Mouse (Mus musculus) spleen, adult 2 months (tissue): ENCODE data around the gene Ube2m. TPM values are rescaled to one million over a fixed set of nuclear protein-coding genes. Genes with fewer than 3 reads are reported as not detected.

Source experiments
- DNase-seq, 2 experiments: peaks; one replicate each; pipeline versions ENCODE4 v3.0.0 to v3.0.0-alpha.2; 2012 to 2021; ENCODE audit warnings: low spot score in 2 of 2, low read depth in 1 of 2
- H3K27ac ChIP-seq: fragments of 200-500 bp; 2 replicates; pipeline ENCODE4 v1.5.1; 2012; ENCODE audit warnings: low read length, inconsistent platforms; ENCODE audit not compliant: insufficient read depth
- H3K27me3 ChIP-seq: fragments of 200-500 bp; 2 replicates; pipeline ENCODE4 v1.6.1; 2012; ENCODE audit warnings: mild to moderate bottlenecking, moderate library complexity, low read length, inconsistent platforms; ENCODE audit not compliant: control insufficient read depth, insufficient read depth
- H3K36me3 ChIP-seq: fragments of 200-500 bp; 2 replicates; pipeline ENCODE4 v1.6.1; 2012; ENCODE audit warnings: mild to moderate bottlenecking, low read length, inconsistent platforms; ENCODE audit not compliant: control insufficient read depth, insufficient read depth
- H3K4me1 ChIP-seq: fragments of 200-500 bp; 2 replicates; pipeline ENCODE4 v1.6.1; 2011; ENCODE audit warnings: inconsistent platforms; ENCODE audit not compliant: control insufficient read depth, insufficient read depth, insufficient read length
- H3K4me3 ChIP-seq: fragments of 200-500 bp; 2 replicates; pipeline ENCODE4 v1.5.1; 2011; ENCODE audit warnings: mild to moderate bottlenecking, inconsistent platforms; ENCODE audit not compliant: insufficient read depth, insufficient read length; ENCODE audit errors: extremely low read depth
- CTCF ChIP-seq: fragments of 200-500 bp; IDR thresholded peaks from 2 replicates; pipeline ENCODE4 v1.5.1; 2011; ENCODE audit warnings: mild to moderate bottlenecking, inconsistent platforms; ENCODE audit not compliant: insufficient read depth, insufficient read length, insufficient replicate concordance; ENCODE audit errors: extremely low read depth
- POLR2A ChIP-seq: fragments of 200-500 bp; IDR thresholded peaks from 2 replicates; pipeline ENCODE4 v1.6.1; 2011; ENCODE audit warnings: low read depth, low read length, inconsistent platforms
- WGBS: fragments of 180-500 bp; shearing (Covaris S2); methylation state at CpG from one replicate; pipeline ENCODE4 v1.1.7; 2018; 5-methylcytosine and 5-hydroxymethylcytosine counted together
- polyA plus RNA-seq: library from polyadenylated mRNA; depleted of rRNA; stranded (reverse); fragments of >200 nt; gene quantifications from 2 replicates; pipeline ENCODE4 v1.2.3, GENCODE M21; 2012

The Ube2m gene
- polyA plus RNA-seq, 1 experiment, result 62.7 TPM

DNA sequence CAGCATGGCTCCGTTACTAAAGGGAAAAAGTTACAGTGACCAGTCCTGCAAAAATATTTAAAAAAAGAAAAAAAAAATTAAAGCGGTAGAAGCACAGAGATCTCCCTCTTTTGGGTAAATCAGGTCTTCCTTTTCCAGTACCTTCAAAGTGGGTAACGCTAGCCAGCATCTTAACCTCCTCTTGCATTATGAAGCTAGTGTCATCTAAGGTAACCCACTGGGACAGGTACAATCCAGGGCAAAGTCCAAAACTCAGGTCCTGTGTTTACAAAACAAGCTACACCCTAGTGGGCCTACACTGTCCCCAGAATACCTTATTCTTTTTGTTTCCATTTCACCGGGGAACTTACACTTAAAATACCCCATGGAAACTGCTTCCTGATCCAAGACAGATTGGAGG, 24.4 kb downstream of the Ube2m start:
- DNase-seq, result no peak
- Histone ChIP-seq H3K27me3 (no peaks in the 10 kb centered on the region), H3K36me3 (no peaks in the 10 kb centered on the region), H3K4me1 (peaks cover 5% of the 10 kb centered on the region; the same call in 1 of the 2 replicates), H3K27ac (no peak overlapping the region), H3K4me3 (no peak overlapping the region)
- WGBS, result 90% methylated on average over 4 of the region's 4 CpGs
- no peak for TF ChIP-seq CTCF
- TF ChIP-seq POLR2A, result no peak

DNA sequence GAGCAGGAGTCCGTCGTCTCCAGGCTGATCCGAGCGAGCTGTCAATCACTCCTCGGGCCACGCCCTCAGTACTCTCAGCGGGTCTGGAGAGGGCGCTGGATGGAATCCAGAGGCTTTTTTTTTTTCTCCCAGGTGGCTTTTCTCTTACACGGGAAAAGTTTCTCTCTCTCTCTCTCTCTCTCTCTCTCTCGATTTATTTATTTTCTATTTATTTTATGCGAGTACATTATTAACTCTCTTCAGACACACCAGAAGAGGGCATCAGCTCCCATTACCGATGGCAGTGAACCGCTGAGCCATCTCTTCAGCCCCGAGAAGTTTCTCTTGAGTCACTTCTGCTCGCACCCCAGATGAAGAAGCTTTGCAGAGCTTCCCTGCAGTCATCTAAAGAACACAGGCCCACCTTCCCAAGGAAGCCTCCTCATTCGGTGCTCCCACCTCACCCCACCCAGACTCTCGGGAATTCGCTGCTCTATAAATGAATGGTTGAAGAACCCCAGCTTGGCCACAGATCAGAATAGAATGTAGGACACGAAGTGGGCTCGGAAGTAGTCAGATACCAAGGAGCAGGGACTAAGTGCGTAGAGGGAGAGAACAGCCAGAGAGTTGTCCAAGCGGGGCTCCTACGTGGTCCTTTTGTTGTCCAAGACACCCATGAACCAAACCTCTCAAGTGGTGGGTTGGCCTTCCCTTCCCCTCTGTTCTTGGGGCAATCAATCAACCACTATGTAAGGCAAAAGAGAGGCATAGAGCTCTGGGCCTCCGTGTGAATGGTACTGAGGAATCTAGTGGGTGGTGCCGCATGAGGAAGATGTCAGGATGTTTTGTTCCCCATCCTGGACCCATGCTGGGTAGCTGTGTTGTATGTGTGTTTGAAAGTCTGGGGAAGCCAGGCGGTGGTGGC, 27.8 kb downstream of the Ube2m start, which contains the start of gene Zbtb45:
Gene Zbtb45, minus strand, starts transcription at position 30 of the 904 bp plus-strand sequence.
- Histone ChIP-seq H3K4me1 (peaks cover 5% of the 10 kb centered on the region; the same call in 1 of the 2 replicates), H3K27ac (peak within 1 kb of the TSS; percentile 90), H3K4me3 (peak within 1 kb of the TSS; percentile 94), H3K36me3 (peaks cover 14% of the 10 kb centered on the region), H3K27me3 (no peaks in the 10 kb centered on the region)
- WGBS, result 19% methylated on average over 26 of the region's 26 CpGs
- no peak for DNase-seq
- TF ChIP-seq POLR2A (no peak), CTCF (no peak)

DNA sequence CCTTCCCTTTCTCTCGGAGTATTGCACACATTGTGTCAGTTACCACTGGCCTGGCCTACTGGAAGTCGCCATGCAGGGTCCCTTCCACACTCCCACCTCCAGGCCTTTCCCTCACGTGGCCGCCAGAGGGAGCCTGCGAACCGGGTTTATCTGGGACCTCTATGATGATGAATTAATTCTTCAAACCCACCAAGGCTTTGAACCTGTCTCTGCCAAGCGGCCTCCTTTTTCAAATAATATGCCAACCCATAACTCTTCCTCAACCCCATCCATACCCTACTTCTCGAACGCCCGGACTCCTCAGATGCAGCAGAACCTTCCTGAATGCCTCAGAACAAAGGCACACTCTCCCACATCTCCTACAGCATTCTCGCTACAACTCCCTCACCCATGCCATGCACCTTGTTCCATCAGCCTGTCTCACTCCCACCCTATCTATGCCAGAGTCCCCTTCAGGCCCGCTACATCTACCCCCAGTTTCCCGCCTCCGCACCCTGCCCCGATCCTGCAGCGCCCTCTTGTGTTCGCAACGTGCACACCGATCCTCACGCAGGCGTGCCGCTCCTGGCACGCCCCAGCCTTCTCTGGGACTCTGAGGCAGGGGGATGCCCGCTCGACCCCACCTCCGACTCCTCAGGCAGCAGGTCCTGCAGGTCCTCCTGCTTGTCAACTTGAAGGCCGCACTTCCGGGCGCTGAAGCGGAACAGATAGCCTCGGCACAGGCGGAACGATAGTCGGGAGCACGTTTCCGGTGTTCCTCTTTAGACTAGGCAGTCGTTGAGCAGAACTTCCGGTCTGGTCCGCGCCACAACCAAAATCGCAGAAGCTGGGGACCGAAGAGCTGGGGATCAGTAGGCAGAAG, 28.7 kb downstream of the Ube2m start:
- peak; percentile 71 to 82 for DNase-seq
- TF ChIP-seq POLR2A (peak; percentile 4; the same call in 1 of the 2 replicates), CTCF (peak; percentile 89)
- H3K4me3 ChIP-seq, result peak overlapping the region; percentile 94

DNA sequence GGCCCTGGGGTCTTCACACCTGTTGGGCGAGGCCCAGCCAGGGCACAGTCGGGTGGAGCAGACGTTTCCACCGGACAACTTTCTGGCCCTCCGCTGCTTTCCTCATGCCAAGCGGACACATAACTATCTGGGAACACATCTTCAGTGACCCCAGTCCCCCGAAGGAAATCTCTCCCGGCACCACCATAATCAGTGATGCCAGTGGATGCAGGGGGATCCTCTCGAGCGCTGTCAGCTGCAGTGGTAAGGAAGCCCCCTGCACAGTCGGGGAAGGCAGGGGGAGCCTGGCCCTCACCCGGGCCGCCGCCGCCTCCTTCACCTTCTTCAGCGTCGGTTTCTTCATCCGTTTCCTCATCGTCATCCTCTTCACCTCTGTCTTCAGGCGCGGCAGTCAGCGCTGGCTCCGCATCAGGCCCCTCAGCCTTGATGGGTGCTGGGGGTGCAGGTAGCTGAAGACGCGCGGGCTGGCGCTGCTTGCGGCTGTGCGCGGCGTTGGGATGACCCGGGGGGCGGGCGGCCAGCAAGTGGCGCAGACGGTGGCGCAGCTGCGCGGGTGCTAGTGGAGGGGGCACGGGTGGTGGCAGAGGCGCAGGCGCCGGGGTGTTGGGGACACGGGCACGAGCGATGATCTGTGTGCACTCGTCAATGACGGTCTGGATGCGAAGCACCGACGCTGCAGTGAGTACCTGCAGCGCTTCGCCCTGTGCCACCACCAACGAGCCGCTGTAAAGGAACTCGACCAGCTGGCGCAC, 30.6 kb downstream of the Ube2m start:
- no peak for DNase-seq
- Histone ChIP-seq H3K27me3 (no peaks in the 10 kb centered on the region), H3K36me3 (peaks cover 14% of the 10 kb centered on the region), H3K4me1 (peaks cover 5% of the 10 kb centered on the region; the same call in 1 of the 2 replicates), H3K27ac (no peak overlapping the region), H3K4me3 (no peak overlapping the region)
- 95% methylated on average over 57 of the region's 57 CpGs for WGBS
- no peak for TF ChIP-seq CTCF
- TF ChIP-seq POLR2A, result no peak

More for the DNA sequence above, 28.7 kb downstream of the Ube2m start:
- peak overlapping the region; percentile 90 for H3K27ac ChIP-seq
- peaks cover 5% of the 10 kb centered on the region; the same call in 1 of the 2 replicates for H3K4me1 ChIP-seq
- H3K27me3 ChIP-seq, result no peaks in the 10 kb centered on the region
- peaks cover 14% of the 10 kb centered on the region for H3K36me3 ChIP-seq
- WGBS, result under 1% methylated on average over 42 of the region's 42 CpGs

DNA sequence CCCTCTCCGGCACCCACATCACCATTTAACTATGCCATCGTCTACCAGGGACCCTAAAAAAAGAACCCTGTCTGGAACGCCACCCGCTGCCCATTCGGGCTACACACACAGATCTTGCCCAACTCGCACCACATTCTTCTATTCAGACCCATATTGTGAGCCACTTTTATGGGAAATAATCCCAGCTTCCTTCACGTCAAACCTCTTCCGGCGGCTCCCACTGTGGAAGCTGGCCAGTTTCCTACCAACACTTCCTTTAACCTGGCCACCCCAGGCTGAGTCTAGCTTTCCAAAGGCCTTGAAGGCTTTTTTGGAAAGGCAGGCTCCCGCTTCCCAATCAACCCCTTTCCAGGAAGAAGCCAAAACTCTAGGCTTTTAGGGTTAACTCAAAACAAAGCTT, 31.5 kb downstream of the Ube2m start:
- DNase-seq, result no peak
- WGBS, result 93% methylated on average over 10 of the region's 10 CpGs
- Histone ChIP-seq H3K4me1 (peaks cover 5% of the 10 kb centered on the region; the same call in 1 of the 2 replicates), H3K27me3 (no peaks in the 10 kb centered on the region), H3K36me3 (peaks cover 14% of the 10 kb centered on the region), H3K27ac (no peak overlapping the region), H3K4me3 (no peak overlapping the region)
- TF ChIP-seq POLR2A, result no peak
- TF ChIP-seq CTCF, result no peak

DNA sequence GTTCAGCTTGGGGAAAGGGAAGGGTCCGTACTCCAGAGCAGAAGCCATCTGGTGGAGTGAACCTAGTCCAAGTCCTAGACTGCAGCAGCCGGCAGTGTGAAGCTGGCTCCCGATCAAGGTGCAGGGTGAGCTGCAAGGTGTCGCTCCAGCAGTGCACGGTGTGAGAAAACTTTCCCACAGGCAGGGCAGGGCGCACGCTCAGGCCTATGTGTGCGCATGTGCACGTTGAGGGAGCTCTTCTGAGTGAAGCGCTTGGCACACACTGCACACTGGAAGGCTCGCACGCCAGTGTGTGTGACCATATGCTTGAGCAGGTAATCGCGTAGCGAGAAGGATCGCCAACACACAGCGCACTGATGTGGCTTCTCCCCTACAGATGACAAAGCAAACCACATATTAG, 32.1 kb downstream of the Ube2m start:
- H3K27ac ChIP-seq, result no peak overlapping the region
- peaks cover 5% of the 10 kb centered on the region; the same call in 1 of the 2 replicates for H3K4me1 ChIP-seq
- DNase-seq, result no peak
- WGBS, result 96% methylated on average over 17 of the region's 17 CpGs
- no peaks in the 10 kb centered on the region for H3K27me3 ChIP-seq
- TF ChIP-seq POLR2A (no peak), CTCF (no peak)
- no peak overlapping the region for H3K4me3 ChIP-seq
- H3K36me3 ChIP-seq, result peaks cover 14% of the 10 kb centered on the region
